Mouse (Mus musculus) adrenal gland, postnatal 14 days (tissue): Measurements from ENCODE around the gene Rap1gap. TPM values are rescaled to one million over a fixed set of nuclear protein-coding genes. Genes with fewer than 3 reads are reported as not detected.

Experiments
- DNase-seq: peaks from one replicate; pipeline ENCODE4 v3.0.0; 2021; ENCODE audit warnings: mixed read lengths
- total RNA-seq: library from RNA; stranded (reverse); gene quantifications from 2 replicates; pipeline ENCODE4 v1.2.3, GENCODE M21; 2021

Gene Rap1gap
- total RNA-seq, 1 experiment from 2014 or later, result 44.9 TPM

DNA sequence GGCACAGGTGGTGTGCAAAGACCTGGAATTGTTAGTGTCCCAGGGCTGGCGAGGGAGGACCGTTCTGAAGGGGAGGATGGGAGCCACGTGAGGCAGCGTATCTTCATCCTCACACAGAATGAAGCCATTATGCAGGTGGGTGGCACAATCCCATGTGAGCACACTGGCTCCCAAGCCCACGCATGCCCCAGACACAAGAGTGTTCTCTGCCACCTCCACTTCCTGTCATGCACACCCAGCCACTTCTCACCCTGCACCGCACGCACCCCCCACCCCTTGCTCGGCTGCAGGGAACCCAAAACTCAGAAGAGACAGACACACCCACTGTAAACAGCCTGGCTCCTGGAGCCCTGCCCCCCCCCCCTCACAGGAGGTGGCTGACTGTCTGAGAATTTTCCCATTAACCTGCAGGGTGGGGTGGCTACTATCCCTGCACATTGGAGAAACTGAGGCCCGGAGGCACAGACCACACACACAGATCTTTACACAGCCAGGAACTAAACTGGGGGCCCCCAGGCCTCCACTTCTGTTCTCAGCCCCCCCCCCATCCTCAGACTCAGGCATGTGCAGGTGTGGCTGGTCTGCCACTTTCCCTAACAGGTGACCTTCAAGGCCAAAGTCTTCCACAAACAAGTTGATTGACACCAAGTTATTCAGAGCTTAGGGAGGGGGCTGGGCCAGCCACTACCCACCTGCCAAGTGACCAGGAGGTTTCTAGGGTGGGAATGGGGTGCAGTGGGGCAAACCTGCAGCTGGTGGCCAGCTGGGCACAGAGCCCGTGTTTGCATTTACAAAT is 27.8 kb downstream of the Rap1gap start:
- no peak for DNase-seq

DNA sequence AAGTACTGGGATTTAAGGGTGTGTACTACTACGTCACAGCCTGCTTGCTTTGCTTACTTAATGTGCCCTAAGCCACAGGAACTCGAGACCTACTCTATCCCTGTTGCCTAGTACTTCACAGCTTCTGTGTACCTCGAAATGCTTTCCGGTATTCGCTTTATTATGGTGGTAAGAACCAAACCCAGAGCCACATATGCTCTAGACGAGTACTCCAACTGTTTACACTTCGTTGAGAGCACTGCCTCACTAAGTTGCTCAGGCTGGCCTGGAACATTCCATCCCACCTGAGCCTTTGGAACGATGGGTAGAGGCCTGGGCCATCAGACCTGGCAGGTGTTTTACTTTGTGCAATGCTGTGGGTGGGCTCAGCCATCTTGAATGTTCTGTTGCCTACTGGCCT is 30.8 kb downstream of the Rap1gap start:
- DNase-seq, result no peak

DNA sequence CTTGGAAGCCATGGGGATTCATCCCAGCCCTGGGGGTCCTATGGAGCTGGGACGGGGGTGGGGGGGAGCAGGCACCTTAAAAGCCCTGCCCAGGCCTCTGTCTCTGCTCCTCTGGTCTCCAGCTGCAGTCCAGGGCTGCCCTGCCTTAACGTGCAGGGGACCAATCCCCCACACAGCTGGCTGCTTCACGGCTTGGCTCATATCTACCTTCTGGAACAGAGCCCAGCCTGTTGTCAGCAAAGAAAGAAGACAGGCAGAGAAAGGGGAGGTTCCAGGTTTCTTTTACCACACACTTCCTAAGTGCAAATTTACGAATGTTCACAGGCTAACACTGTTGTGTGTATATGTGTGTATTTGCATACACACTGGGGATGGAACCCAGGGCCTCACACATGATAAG is 31.4 kb downstream of the Rap1gap start:
- peak; percentile 64 for DNase-seq

DNA sequence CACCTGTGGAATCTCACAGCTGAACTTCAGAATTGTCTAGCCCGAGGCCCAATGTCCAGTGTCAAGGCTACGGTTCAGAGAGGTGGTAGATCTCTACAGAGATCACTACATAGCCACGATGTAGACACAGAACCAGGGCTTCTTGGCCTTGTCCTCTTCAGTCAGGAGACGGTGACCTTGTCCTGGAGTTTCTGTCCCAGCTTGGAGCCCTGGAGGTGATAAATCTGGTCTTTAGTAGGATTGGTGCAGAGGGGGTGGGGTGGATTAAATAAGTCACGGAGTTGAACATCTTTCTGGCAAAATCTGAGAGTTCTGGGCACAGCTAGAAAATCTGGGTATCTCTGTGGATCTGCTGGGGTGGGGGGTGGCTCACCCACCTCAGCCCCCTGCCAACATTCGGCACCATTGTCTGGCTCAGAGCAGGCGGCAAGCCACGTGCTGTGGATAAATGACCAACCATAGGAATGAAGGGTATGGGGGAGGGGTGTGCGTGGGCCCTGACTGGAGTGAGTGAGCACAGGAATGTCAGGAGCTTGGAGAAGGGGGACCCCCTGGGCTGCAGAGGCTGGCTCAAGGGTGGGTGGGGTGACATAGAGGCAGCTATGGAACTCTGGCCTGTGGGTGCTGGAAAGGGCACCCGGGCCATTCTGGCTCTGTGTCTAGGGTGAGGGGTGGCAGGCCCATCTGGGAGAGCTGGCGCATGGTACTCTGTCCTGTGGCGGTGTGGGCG is 32.8 kb downstream of the Rap1gap start:
- no peak for DNase-seq

DNA sequence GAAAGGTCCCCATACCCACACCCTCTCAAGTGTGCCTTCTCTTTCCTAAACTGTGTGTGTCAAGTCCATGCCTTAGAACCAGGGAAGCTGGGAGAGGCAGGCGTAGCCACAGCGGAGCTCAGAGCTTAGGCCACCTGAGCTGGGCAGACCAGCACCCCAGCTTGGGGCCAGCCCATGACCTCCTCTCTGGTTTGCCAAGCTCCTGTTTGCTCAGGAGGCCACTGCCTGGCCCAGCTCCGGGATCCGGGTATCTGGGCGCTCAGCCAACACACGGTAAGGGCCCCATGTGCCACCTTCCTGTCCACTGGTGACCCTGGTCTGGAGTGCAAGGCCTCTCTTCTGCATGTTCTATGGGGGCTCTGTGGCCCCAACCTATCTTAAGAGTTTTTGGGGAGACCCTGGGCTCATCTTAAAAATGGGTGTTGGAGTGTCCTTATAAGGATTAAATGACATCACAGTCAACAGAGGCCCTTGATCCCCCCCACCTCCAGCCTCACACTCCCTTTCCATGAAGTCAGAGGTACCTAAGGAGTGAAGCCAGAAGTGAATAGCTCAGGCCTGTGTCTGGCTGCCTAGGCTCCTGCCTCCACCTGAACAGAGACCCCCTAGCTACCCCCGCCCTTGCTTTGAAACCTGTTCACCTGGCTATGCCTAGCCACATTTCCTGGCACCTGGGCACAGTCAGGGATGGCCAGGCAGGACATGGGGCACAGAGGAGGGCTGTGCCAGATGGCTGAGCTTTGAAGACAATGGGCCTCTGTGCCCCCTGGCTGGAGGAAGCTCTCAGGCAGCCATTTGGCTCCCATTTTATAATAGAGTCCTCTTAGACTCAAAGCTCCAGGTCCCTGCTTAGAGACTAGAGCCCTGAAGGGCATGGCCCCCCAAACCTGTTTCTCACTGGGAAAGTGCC is 33.8 kb downstream of the Rap1gap start:
- peak; percentile 62 for DNase-seq

DNA sequence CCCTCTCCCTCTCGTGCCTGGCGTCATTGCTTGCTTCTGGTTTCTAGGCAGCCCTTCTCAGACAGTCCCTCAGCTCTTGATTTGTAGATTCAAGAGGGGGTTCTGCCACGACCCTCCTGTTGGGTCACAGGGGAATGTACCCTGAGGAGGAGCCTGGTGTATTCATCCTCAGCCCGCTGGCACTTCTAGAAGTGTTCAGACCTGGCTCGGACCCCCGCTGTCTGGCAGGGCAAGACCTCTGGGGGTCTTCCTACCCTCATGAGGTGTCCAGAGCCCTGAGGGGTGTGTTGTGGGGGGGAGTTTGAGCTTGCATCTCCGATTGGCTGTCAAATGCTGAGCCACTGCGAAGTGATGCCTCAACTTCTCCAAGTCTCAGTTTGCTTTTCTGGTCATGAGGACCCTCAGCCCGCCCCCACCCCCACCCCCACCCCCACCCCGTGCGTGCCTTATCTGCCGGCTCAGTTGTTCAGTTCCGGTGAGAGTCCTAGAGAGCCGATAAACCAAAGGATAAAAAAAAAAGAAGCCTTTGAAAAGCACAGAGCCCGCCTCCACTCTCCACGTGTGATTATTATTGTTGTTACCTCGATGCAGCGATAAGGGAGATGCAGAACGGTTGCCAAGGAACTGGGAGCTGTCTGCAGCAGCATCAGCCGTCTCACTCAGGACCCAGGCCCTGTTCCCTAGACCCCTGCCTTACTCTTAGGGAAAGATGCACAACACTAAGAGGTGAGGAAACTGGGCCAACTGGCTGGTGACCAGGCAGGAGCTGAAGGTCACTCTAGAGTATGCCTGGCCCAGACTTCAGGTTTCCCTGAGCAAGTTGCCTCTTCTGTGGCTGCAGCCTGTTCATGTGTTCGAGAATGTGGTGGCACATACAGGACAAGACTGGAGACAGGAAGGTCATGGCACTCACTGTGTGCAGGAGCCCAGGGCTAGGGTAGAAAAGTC is 35.0 kb downstream of the Rap1gap start:
- peak; percentile 74 for DNase-seq

DNA sequence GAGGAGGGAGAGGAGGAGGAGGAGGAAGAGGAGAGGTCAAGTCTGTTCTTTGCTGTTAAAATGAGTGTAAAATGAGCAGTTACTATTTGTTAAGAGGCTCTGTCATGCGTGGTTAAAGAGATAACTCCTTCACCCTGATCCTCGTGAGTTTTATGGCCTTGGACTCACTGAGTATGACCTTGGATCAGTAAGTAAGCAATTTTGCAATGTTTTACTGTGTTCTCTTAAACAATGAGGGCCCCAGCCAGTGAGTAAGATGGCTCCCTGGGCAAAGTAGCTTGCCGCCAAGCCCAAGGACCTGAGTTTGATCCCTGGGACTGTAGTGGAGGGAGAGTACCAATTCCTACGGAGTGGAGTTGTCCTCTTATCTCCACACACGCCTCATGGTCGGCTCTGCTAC is 36.4 kb downstream of the Rap1gap start:
- no peak for DNase-seq

DNA sequence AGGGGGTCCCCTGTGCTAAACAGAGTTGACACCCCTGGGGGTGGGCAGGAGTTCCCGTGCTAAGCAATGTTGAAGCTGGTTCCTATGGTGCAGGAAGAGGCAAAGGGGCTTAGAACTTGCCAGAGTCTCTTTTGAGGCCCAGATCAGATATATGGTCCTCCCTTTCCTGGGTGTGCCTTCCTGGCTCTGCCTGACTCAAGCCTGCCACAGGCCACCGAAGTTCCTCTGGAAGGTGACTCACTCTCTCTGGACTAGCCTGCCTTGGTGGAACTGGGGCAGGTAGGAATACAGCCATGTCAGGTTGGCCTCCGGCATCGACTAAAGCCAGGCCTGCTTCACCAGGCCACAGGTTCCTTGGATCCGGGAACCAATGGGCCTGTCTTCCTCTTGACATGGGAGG is 38.6 kb downstream of the Rap1gap start:
- no peak for DNase-seq

DNA sequence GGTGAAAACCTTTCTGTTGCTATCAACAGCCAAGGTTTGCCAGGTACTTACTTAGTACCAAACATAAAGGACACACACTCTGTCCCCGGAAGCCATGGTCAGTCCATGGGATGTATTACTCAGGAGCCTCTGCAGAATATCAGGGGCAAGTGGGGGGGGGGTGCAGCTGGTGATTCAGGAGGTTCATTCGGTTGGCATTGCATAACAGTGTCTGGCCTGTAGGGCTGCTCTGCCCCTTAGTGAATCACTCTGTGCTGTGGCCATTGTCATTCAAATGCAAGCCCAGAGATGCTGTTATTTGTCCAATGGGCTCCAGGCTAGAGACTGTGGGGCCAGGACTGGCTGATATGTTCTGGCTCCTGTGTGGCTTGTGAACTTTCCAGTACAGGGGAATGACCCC is 40.0 kb downstream of the Rap1gap start:
- peak; percentile 66 for DNase-seq

DNA sequence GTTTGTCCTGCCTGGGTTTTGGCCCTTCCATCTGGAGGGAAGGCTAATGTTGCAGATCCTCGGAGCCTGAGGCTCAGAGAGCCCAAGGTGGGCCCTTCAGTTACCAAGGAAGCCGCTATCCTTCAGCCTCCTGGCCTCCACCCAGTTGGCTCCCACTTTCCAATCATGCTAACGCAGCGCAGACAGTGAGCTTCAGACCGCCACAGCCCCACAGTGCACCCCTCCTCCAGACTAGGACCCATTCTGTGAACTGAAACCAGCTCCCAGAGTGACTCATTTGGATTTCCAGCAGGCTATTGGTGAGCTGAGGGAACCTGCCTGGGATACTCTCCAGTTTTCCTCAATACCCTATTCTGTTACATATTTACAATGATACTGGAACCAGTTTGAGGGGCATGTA is 40.9 kb downstream of the Rap1gap start:
- no peak for DNase-seq

DNA sequence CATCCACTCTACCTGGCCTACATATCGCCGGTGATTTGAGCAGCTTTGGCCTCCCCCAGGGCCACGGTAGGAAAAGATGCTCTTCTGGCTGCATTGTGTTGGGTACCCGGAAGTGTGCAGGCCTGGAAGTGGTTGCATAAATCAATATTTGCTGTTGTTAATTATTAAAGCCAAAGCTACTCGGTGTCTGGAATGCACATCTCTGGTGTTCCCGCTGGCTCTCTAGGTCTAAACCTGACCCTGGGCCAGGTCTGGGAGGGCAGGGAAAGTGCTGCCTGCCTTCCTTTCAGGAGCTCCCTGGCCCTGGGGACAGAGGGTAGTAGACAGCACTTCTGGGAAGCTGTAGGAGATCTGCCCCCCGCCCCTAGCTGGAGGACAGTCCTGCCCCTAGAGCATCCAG is 42.0 kb downstream of the Rap1gap start:
- DNase-seq, result no peak

DNA sequence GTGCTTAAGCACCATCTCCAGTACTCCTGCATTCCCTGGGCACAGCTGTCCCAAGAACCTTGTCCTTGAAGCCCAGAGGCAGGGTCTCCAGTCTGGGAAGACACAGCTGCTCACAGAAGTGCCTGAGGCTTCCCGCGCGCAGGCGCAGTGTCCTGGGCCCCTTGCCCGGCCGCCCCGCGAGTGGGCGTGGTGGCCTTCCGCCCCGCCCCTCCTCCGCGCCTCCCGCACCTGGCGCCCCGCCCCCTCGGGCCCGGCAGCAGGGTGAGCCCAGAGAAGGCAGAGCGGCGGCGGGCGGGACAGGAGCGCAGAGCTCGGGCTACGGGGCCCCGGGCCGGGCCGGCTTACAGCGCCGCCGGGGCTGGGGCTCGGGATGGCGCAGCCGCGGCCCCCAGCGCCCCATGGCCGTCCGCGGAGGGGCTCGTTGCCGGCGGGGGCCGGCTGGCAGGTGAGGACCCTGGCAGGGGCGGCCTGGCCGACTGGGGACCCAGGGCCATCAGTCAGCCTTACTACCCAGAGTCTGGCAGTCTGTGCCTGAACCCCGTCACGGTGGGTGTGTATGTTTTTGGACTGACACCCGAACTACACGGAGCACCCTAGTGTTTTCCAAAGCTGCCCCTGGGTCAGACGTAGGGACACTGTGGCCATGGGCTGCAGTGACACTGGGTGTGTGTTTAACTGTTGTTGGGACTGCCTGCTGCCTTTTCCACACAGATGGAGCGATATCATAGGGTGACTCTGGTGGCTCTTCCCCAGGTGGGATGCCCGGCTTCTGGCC is 42.9 kb downstream of the Rap1gap start:
- DNase-seq, result peak; percentile 96

DNA sequence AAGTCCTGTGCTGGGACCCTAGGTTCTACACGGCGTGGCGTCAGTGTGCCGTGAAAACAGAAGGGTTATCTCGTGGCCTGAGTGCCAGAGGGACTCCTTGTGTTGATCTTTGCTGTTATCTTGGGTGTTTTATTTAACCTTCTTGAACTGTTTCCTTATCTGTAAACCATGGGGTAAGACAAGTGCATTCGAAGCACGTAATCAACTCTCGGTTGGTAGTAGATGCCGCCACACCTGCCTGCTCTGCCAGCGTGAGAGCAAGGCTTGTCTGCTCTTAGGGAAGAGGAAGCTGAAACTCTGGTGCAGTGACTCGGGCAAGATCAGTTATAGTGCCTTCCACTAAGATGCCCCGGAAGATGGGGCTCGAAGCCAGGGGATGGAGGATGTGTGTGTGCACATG is 48.4 kb downstream of the Rap1gap start:
- DNase-seq, result no peak

DNA sequence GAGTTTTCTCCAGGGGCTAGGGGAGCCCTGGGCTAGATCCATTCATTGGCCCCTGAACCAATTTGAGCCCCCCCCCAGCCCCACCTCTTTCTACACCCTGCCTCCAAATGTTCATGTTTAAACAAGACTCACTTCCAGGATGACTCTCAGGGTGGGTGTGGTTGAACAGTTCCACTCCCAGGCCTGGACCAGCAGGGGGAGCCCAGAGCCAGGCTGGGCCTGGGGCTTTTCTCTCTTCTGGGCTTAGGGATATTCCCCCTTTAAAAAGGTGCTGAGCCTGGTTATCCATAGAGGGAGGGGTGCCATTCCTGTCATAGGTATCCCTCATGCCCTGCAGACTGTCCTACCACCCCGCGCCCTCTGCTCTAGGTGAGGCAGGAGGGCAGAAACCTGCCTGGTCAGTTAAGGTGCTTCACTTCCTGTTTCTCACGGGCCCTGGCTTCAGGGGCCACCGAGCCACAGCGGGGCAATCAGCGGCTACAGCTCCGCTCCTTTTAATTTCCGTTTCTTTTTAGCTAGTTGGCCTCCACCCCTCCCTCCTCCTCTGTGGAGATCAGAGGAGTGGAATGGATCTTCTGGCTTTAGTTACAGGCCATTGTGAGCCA is 49.6 kb downstream of the Rap1gap start:
- peak; percentile 54 for DNase-seq

DNA sequence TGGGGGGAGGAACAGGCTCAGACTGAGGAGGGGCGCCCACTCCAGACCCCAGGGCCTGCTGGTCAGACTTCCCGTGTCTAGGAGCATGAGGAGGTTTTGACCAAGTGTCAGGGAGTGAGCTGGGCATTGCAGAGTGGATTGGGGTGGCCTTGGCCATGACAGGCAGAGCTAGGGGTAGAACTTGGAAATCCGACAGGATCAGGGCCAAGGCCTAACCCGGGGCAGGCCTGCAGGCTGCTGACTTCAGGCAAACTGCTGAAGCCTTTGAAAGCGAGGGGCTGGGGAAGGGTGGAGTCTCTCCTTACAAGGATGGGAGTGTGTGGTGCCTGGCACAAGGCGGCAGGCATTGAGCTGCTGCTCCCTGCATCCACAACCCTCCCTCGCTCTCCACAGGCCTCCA is 52.5 kb downstream of the Rap1gap start:
- peak; percentile 69 for DNase-seq

DNA sequence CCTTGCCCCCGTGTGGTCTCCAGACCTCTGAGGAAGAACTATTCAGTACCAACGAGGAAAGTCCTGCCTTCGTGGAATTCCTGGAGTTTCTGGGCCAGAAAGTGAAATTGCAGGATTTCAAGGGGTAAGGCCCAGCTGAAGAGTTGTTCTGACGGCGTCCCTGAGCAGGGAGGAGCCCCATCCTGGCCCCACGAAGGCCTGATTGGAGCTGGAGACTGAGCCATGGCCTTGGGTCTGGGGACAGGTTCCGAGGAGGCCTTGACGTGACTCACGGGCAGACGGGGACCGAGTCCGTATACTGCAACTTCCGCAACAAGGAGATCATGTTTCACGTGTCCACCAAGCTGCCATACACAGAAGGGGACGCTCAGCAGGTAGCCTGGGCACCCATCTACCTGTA is 53.1 kb downstream of the Rap1gap start:
- DNase-seq, result peak; percentile 83

DNA sequence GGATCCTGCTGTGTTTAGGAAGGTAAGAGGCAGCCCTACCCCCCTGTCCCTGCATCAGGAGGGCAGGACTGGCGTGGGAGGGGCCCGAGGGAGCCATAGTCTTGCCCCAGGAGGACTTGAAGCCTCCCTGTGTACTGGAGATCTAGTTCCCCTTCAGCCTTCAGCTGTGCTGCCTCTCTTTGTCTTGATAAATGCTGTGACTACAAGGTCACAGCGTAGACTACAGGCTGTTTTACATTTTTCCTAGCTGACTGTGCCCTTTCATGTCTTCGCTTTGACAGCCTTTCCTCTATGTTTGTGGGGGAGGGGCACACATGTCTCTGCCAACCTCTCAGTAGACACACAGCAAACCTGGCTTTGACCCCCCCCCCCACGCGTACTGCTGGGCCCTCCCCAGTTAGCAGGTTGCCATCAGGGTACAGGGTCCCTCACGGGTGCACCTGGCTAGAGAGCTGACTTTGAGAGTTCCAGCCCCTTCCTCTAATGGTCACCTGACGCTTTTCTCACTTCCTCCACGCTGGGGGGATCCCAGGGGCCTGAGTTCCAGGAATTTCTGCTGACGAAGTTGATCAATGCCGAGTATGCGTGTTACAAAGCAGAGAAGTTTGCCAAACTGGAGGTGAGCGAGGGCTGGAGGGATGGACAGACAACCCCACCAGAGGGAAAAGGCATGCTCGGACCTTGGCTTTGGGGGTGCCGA is 55.0 kb downstream of the Rap1gap start:
- peak; percentile 84 for DNase-seq

DNA sequence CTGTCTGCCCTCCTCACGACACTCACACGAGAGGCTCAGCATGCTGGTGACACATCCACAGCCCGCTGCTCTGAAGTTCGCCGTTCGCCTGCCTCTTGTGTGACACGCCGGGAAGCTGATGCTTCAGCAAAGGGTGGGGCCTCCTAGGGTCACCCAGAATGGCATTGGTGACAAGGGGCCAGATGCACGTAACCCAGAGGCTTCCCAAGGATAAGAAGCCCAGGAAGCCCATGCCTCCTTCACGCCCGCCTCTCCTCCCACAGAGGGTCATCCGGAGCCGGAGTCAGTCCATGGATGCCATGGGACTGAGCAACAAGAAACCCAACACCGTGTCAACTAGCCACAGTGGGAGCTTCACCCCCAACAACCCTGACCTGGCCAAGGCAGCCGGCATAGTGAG is 57.0 kb downstream of the Rap1gap start:
- DNase-seq, result no peak

DNA sequence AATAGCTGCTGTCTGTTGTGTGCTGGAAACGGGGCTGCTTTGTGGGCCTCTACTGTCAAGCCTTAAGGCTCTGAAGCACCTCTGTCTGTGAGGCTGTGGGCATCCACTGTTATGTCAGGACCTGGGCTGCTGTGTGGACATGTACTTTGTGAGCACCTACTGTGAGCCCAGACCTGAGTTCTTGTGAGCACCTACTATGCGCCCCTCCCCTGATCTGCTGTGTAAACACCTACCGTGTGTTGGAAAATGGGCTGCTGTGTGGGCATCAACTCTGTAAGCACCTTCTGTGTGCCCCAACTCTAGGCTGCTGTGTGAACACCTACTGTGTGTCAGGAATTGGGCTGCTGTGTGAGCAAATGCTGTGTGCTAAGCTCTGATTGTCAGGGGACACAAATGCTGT is 57.7 kb downstream of the Rap1gap start:
- no peak for DNase-seq
